Mouse (Mus musculus) monocyte, adult 59 days (primary cell): ENCODE data around the gene Speer4e. TPM values are rescaled to one million over a fixed set of nuclear protein-coding genes. Genes with fewer than 3 reads are reported as not detected.

ENCODE experiments used
- total RNA-seq, 2 experiments: library from RNA; stranded (reverse); gene quantifications; one replicate each; pipeline ENCODE4 v1.2.4; 2023

Speer4e gene
- not detected for total RNA-seq

DNA sequence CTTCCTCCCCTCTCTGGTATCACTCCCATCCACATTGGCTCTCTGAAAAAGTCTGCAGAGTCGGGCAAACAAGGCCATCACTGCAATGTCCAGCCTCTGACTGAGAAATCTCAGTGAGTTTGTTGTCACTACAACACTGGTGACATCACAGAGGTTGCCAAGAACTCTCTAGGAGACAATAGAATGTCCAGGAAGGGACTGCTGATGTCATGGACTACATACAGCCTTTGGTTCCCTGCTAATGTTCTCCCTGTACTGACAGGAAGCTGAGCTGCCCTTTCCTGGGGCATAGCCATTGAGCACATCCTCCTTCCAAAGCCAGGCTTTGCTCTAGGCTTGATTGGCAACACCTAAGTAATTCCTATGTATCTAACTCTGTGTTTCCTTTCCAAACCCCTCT is at the start of gene Speer4e:
Gene Speer4e, minus strand, starts transcription at position 101 of the 400 bp plus-strand sequence.

GRCm38 (mm10) chr5:14978835-14979234 is 40.6 kb upstream of the Speer4e start, which contains the start of gene Gm10354:
TSS of gene Gm10354 (minus strand) at chr5:14978935.

DNA sequence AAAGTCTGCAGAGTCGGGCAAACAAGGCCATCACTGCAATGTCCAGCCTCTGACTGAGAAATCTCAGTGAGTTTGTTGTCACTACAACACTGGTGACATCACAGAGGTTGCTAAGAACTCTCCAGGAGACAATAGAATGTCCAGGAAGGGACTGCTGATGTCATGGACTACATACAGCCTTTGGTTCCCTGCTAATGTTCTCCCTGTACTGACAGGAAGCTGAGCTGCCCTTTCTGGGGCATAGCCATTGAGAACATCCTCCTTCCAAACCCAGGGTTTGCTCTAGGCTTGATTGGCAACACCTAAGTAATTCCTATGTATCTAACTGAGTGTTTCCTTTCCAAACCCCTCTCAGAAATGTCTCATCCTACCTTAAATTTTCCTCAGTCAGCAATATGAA is 23.4 kb downstream of the Speer4e start, which contains the start of gene Gm9758:
Gene Gm9758, minus strand, starts transcription at position 101 of the 400 bp plus-strand sequence.

Other genes starting within 250 kb of the Speer4e start
- gene Gm9758, start 23.5 kb downstream of the Speer4e start, total RNA-seq = not detected
- gene Gm10354, start 40.5 kb upstream of the Speer4e start, total RNA-seq = not detected
- not detected for gene Gm17019, start 94.6 kb upstream of the Speer4e start, total RNA-seq